Mouse (Mus musculus) megakaryocyte, adult 5-6 weeks (primary cell): ENCODE measurements around the gene Shisa8. TPM values are rescaled to one million over a fixed set of nuclear protein-coding genes. Genes with fewer than 3 reads are reported as not detected.

Experiments used
- ATAC-seq: 2 replicates; pipeline ENCODE4 v1.8.0; 2016; ENCODE audit warnings: mild to moderate bottlenecking, inconsistent platforms; ENCODE audit not compliant: poor library complexity, severe bottlenecking
- total RNA-seq, 2 experiments: library from RNA; stranded (forward) in 1 of 2; stranded (reverse) in 1 of 2; fragments of 153-499, 151-499 nt in 1 of 2; fragments of 221-1000, 200-1000 nt in 1 of 2; gene quantifications; 2 replicates each; pipeline versions ENCODE4 v1.2.3 to v1.2.4; 2015 to 2017

Shisa8 gene
- total RNA-seq, 2 experiments from 2014 or later = not detected

DNA sequence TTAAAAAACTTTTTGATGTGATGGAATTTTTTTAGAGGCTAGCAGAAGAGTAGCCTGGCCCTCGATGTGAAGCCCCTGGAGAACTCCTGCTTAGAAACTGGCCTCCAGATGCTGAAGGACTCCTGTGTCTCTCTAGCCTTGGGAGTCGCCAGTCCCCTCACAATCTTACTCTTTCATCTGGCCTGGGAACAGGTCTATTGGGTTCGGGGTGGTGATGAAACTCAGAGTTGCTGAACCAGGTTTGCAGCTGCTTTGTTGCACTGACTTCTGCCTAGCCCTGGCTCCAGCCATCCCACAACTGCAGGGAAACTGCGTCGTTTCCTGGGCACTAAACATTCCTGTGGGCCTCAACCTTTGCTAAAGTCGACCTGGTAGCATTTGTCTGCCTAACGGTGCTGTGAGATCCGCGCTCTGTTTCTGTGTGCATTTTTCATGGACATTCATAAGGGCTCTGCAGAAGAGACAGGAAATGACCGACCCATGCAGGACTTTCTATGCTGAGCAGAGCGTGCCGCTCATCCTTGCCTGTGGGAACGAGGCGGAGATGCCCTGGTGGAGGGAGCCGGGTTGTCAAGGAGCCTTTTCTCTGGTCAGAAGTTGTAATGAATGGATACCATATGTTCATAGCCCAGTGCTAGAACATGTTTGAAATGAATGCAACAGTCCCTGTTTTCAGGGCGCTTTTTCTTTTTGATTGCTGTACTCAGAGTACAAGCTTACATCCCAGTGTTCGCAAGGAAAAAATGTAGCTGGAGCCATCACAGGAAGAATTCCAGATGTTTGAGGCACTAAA, 54.2 kb downstream of the Shisa8 start:
- ATAC-seq = no peak

DNA sequence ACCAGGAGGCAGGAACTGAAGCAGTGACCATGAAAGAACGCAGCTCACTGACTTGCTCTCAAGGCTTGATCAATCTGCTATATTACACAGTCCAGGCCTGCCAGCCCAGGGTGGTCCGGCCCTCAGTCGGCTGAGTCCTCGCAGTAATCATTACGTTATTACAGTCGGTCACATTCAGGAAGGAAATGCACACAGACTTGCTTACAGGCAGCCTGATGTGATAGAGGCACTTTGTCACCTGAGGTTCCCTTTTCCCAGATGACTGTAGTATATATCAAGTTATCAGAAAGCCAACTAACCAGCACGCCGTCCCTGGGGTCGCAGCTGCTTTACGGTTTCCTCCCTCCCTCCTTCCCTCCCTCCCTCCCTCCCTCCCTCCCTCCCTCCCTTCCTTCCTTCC, 55.7 kb downstream of the Shisa8 start:
- peak; percentile 77 for ATAC-seq

DNA sequence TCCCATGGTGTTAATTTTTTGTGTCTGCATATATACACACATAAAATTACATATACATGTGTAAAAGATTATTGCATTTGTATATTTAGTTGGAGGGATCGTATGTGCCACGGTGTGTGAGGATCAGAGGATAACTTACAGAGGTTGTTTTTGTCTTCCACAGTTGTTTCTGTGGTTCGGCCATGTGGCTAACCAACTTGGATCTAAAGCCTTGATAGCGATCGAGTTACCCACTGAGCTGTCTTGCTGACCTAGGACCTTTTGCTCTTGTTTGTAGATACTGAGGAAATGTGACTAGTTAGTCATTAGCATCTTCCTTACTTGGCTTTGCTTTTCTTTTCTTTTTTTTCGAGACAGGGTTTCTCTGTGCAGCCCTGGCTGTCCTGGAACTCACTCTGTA, 56.3 kb downstream of the Shisa8 start:
- no peak for ATAC-seq

Other genes with a start within 250 kb of the Shisa8 start
- gene 1700029P11Rik, start 232.3 kb downstream of the Shisa8 start, total RNA-seq (2015) = not detected in 2 replicates
- gene 1700029P11Rik, start 232.3 kb downstream of the Shisa8 start, total RNA-seq (2017) = not detected in 2 replicates
- 28.8 and 36.2 TPM in 2 replicates for gene Xrcc6, start 225.0 kb downstream of the Shisa8 start, total RNA-seq (2015)
- gene Xrcc6, start 225.0 kb downstream of the Shisa8 start, total RNA-seq (2017) = 82.5 and 83.2 TPM in 2 replicates
- gene Desi1, start 179.0 kb downstream of the Shisa8 start, total RNA-seq (2015) = 19.1 and 26.3 TPM in 2 replicates
- gene Desi1, start 179.0 kb downstream of the Shisa8 start, total RNA-seq (2017) = 2.6 and 3.9 TPM in 2 replicates
- 104 and 106 TPM in 2 replicates for gene Snu13, start 165.2 kb downstream of the Shisa8 start, total RNA-seq (2015)
- gene Snu13, start 165.2 kb downstream of the Shisa8 start, total RNA-seq (2017) = 79.1 and 80.3 TPM in 2 replicates
- not detected in 2 replicates for gene 4930407I10Rik, start 153.7 kb downstream of the Shisa8 start, total RNA-seq (2015)
- gene 4930407I10Rik, start 153.7 kb downstream of the Shisa8 start, total RNA-seq (2017) = not detected in 2 replicates
- not detected in 2 replicates for gene Mei1, start 142.8 kb downstream of the Shisa8 start, total RNA-seq (2015)
- not detected in 2 replicates for gene Mei1, start 142.8 kb downstream of the Shisa8 start, total RNA-seq (2017)
- 7.8 and 8.8 TPM in 2 replicates for gene Ccdc134, start 84.9 kb downstream of the Shisa8 start, total RNA-seq (2015)
- 22.6 and 23.5 TPM in 2 replicates for gene Ccdc134, start 84.9 kb downstream of the Shisa8 start, total RNA-seq (2017)
- gene Srebf2, start 65.6 kb downstream of the Shisa8 start, total RNA-seq (2015) = 39.0 and 40.7 TPM in 2 replicates
- 39.8 and 40.7 TPM in 2 replicates for gene Srebf2, start 65.6 kb downstream of the Shisa8 start, total RNA-seq (2017)
- gene Tnfrsf13c, start 11.6 kb upstream of the Shisa8 start, total RNA-seq (2015) = 1.8 and 2.7 TPM in 2 replicates
- 1.0 and 1.5 TPM in 2 replicates for gene Tnfrsf13c, start 11.6 kb upstream of the Shisa8 start, total RNA-seq (2017)
- 20.3 and 32.9 TPM in 2 replicates for gene Cenpm, start 31.9 kb upstream of the Shisa8 start, total RNA-seq (2015)
- gene Cenpm, start 31.9 kb upstream of the Shisa8 start, total RNA-seq (2017) = 10.0 and 19.5 TPM in 2 replicates
- gene 1500009C09Rik, start 39.6 kb upstream of the Shisa8 start, total RNA-seq (2015) = not detected in 2 replicates
- not detected in 2 replicates for gene 1500009C09Rik, start 39.6 kb upstream of the Shisa8 start, total RNA-seq (2017)
- 0.11 TPM in 1 of 2 replicates, not detected in the other for gene Sept3, start 62.1 kb upstream of the Shisa8 start, total RNA-seq (2015)
- 0.08 TPM in 1 of 2 replicates, not detected in the other for gene Sept3, start 62.1 kb upstream of the Shisa8 start, total RNA-seq (2017)
- 0.22 TPM in 1 of 2 replicates, not detected in the other for gene Wbp2nl, start 86.1 kb upstream of the Shisa8 start, total RNA-seq (2015)
- not detected in 2 replicates for gene Wbp2nl, start 86.1 kb upstream of the Shisa8 start, total RNA-seq (2017)
- gene Naga, start 126.1 kb upstream of the Shisa8 start, total RNA-seq (2015) = 159 and 162 TPM in 2 replicates
- 145 and 160 TPM in 2 replicates for gene Naga, start 126.1 kb upstream of the Shisa8 start, total RNA-seq (2017)
- 2.4 and 2.7 TPM in 2 replicates for gene Pheta2, start 126.1 kb upstream of the Shisa8 start, total RNA-seq (2015)
- 3.5 and 3.7 TPM in 2 replicates for gene Pheta2, start 126.1 kb upstream of the Shisa8 start, total RNA-seq (2017)
- gene Smdt1, start 126.1 kb upstream of the Shisa8 start, total RNA-seq (2015) = 226 and 229 TPM in 2 replicates
- gene Smdt1, start 126.1 kb upstream of the Shisa8 start, total RNA-seq (2017) = 123 and 170 TPM in 2 replicates
- 254 and 294 TPM in 2 replicates for gene Ndufa6, start 141.5 kb upstream of the Shisa8 start, total RNA-seq (2015)
- 138 and 158 TPM in 2 replicates for gene Ndufa6, start 141.5 kb upstream of the Shisa8 start, total RNA-seq (2017)
- gene Cyp2d22, start 167.4 kb upstream of the Shisa8 start, total RNA-seq (2015) = 0.39 TPM in 1 of 2 replicates, not detected in the other
- gene Cyp2d22, start 167.4 kb upstream of the Shisa8 start, total RNA-seq (2017) = 0.37 TPM in 1 of 2 replicates, not detected in the other
- not detected in 2 replicates for gene Cyp2d11, start 181.2 kb upstream of the Shisa8 start, total RNA-seq (2015)
- not detected in 2 replicates for gene Cyp2d11, start 181.2 kb upstream of the Shisa8 start, total RNA-seq (2017)
- gene Cyp2d10, start 194.4 kb upstream of the Shisa8 start, total RNA-seq (2015) = not detected in 2 replicates
- not detected in 2 replicates for gene Cyp2d10, start 194.4 kb upstream of the Shisa8 start, total RNA-seq (2017)
- not detected in 2 replicates for gene Cyp2d9, start 220.6 kb upstream of the Shisa8 start, total RNA-seq (2015)
- gene Cyp2d9, start 220.6 kb upstream of the Shisa8 start, total RNA-seq (2017) = not detected in 2 replicates